Mouse (Mus musculus) E14TG2a.4 (cell line): Measurements from ENCODE around the gene Vmn1r135.
"Not testable (repeated sequence)": the region's sequence is repeated elsewhere in the genome, so short reads cannot be mapped to it uniquely, and the experiment has no call there.

Experiments
- H3K27me3 ChIP-seq: 2 replicates; pipeline ENCODE4 v1.6.1; 2014; ENCODE audit warnings: low read length, control low read depth; ENCODE audit not compliant: insufficient read depth
- H3K36me3 ChIP-seq: 2 replicates; pipeline ENCODE4 v1.6.1; 2014; ENCODE audit warnings: low read length, control low read depth; ENCODE audit not compliant: insufficient read depth
- H3K4me1 ChIP-seq: replicated peaks from 2 replicates; pipeline ENCODE4 v1.6.1; 2014; ENCODE audit warnings: low read depth, low read length, control low read depth
- H3K4me3 ChIP-seq: replicated peaks from 2 replicates; pipeline ENCODE4 v1.5.1; 2014; ENCODE audit warnings: mild to moderate bottlenecking, low read length
- H3K9me3 ChIP-seq: 2 replicates; pipeline ENCODE4 v1.6.1; 2014; ENCODE audit warnings: low read length, control low read depth

Gene Vmn1r135

DNA sequence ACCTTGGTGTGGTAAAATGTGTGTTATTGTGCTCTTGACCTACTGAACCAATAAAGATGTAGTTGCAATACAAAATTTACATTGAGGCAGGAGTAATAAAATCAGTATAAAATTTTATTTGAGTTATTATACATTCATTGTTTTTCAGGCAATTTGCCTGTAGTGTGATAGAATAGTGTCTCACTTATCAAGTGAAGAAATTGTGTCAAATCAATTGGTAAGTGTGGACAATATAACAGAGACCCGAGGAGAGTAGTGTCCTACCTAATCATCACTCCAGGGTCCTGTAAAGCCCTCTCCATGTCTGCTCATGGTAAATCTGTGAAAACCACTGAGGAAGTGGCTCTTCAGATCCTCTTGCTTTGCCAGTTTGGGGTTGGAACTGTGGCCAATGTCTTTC is at the start of gene Vmn1r135:
Gene Vmn1r135, plus strand, starts transcription at position 301 of the 400 bp plus-strand sequence.
- H3K36me3 ChIP-seq, H3K4me1 ChIP-seq, H3K27me3 ChIP-seq, H3K4me3 ChIP-seq, H3K9me3 ChIP-seq: not testable (repeated sequence)

DNA sequence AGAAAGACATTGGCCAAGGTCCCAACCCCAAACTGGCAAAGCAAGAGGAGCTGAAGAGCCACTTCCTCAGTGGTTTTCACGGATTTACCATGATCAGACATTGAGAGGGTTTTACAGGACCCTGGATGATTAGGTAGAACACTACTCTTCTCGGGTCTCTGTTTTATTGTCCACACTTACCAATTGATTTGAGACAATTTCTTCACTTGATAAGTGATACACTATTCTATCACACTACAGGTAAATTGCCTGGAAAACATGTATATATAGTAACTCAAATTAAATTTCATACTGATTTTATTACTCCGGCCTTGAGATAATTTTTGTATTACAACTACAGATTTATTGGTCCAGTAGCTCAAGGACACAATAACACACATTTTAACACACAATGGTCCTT is 35.5 kb upstream of the Vmn1r135 start, which contains the start of gene Gm4177:
Gene Gm4177, minus strand, starts transcription at position 101 of the 400 bp plus-strand sequence.
- not testable (repeated sequence) for H3K4me1 ChIP-seq, H3K36me3 ChIP-seq, H3K27me3 ChIP-seq, H3K9me3 ChIP-seq, H3K4me3 ChIP-seq

DNA sequence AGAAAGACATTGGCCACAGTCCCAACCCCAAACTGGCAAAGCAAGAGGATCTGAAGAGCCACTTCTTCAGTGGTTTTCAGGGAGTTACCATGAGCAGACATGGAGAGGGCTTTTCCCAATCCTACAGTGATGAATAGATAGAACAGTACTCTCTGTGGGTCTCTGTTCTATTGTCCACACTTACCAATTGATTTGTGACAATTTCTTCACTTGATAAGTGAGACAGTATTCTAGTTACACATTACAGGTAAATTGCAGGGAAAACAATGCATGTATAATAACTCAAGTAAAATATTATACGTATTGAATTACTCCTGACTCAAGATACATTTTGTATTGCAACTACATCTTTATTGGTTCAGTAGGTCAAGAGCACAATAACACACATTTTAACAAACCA is 12.0 kb downstream of the Vmn1r135 start, which contains the start of gene Gm5725:
Gene Gm5725, minus strand, starts transcription at position 101 of the 400 bp plus-strand sequence.
- not testable (repeated sequence) for H3K4me3 ChIP-seq, H3K36me3 ChIP-seq, H3K27me3 ChIP-seq, H3K9me3 ChIP-seq, H3K4me1 ChIP-seq
